Mouse (Mus musculus) intestine, embryonic 14.5 days (tissue): Measurements from ENCODE around the gene Kif22. TPM values are rescaled to one million over a fixed set of nuclear protein-coding genes. Genes with fewer than 3 reads are reported as not detected.
A peak's percentile ranks its signal among the peaks of the same experiment; 100 is the strongest.

Source experiments
- ATAC-seq: fragments of 200-750 bp; cut with Nextera tagmentation; replicated peaks from 2 replicates; pipeline ENCODE4 v1.8.0; 2017; ENCODE audit warnings: low read depth, moderate number of reproducible peaks, moderate TSS enrichment, moderate library complexity; ENCODE audit not compliant: low FRiP score, low TSS enrichment
- DNase-seq: peaks from one replicate; pipeline ENCODE4 v3.0.0-alpha.2; 2018; ENCODE audit warnings: low spot score
- H3K27ac ChIP-seq: fragments of 300-500 bp; sonication (generic); 2 replicates; pipeline ENCODE4 v1.5.1; 2014; ENCODE audit warnings: low read depth, mild to moderate bottlenecking, control low read depth
- H3K27me3 ChIP-seq: fragments of 300-500 bp; sonication (generic); replicated peaks from 2 replicates; pipeline ENCODE4 v1.6.1; 2014; ENCODE audit warnings: low read length, control low read depth; ENCODE audit not compliant: control insufficient read depth, insufficient read depth
- H3K36me3 ChIP-seq: fragments of 300-500 bp; sonication (generic); 2 replicates; pipeline ENCODE4 v1.6.1; 2014; ENCODE audit warnings: low read length, control low read depth; ENCODE audit not compliant: control insufficient read depth, insufficient read depth
- H3K4me1 ChIP-seq: fragments of 300-500 bp; sonication (generic); replicated peaks from 2 replicates; pipeline ENCODE4 v1.6.1; 2014; ENCODE audit warnings: low read length, control low read depth, mixed read lengths; ENCODE audit not compliant: control insufficient read depth, insufficient read depth
- H3K4me2 ChIP-seq: fragments of 300-500 bp; sonication (generic); 2 replicates; pipeline ENCODE4 v1.6.1; 2014; ENCODE audit warnings: low read length
- H3K4me3 ChIP-seq: fragments of 300-500 bp; sonication (generic); 2 replicates; pipeline ENCODE4 v1.5.1; 2014; ENCODE audit warnings: low read depth, low read length, control low read depth, mixed read lengths
- H3K9ac ChIP-seq: fragments of 300-500 bp; sonication (generic); 2 replicates; pipeline ENCODE4 v1.6.1; 2014; ENCODE audit warnings: mild to moderate bottlenecking, low read length
- H3K9me3 ChIP-seq: fragments of 300-500 bp; sonication (generic); 2 replicates; pipeline ENCODE4 v1.6.1; 2016; ENCODE audit warnings: low read length, control low read depth; ENCODE audit not compliant: control insufficient read depth
- WGBS: fragments of 180-500 bp; shearing (Covaris S2); extraction: QIAGEN DNeasy Blood & Tissue Kit; methylation state at CpG from one replicate; pipeline ENCODE4 v1.1.7; 2014; 5-methylcytosine and 5-hydroxymethylcytosine counted together
- polyA plus RNA-seq: library from polyadenylated mRNA; unstranded; fragments of >200 nt; fragmentation: Nextera tagmentation; extraction: Ambion mirVana; gene quantifications from 2 replicates; pipeline ENCODE4 v1.2.1, GENCODE M21; 2014

Kif22 gene
- polyA plus RNA-seq, 1 experiment from 2014 or later: 115 TPM

DNA sequence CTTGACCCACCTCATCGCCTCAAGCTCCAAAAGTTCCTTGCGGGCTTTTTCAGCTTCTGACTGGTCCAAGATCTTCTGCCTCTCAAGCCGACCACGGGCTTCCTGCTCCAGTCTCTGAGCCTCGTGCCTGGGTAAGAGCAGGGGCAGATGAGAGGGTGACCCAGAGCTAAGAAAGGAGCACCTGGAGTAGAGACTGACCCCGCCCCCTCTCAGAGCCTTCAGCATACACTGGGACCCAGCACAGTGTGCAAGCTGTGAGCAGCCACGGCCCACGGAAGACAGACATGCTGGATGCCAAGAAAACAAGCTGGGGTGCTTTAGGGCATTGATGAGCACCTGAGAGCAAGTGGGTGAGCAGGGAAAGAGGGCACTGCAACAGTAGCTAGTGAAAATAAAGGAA is 53.5 kb downstream of the Kif22 start:
- H3K4me1 ChIP-seq: no peaks in the 10 kb centered on the region

DNA sequence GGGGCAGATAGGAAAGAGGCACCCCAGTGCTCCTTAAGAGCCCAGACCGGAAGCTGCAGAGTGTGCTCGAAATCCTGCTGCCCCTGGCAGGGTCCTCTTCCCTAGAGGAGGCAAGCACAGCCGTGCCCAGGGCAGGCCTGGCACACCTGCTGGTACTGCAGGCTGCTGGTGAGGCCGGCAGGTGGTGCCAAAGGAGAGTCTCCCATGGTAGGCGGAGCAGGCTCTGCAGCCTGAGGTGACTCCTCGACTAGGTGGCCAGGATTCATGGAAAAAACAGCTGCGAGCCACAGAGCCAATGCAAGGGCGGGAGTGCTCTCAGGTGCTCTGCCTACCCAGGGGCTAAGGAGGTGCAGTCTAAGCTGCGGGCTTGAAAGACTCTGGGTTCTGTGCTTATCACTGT is 56.0 kb downstream of the Kif22 start:
- no peak overlapping the region for H3K4me3 ChIP-seq
- DNase-seq (peak; percentile 54), ATAC-seq (peak; percentile 62; the same call in 1 of the 2 replicates)
- no peaks in the 10 kb centered on the region for H3K27me3 ChIP-seq
- H3K36me3 ChIP-seq: 0 out of 2 replicates have a peak, but pooled peaks cover under 1% of the 10 kb centered on the region
- H3K9ac ChIP-seq: no peak overlapping the region
- no peak overlapping the region for H3K4me2 ChIP-seq
- H3K9me3 ChIP-seq: no peaks in the 10 kb centered on the region
- no peaks in the 10 kb centered on the region for H3K4me1 ChIP-seq
- no peak overlapping the region for H3K27ac ChIP-seq
- 47% methylated on average over 9 of the region's 9 CpGs for WGBS

More for the DNA sequence above, 53.5 kb downstream of the Kif22 start:
- no peak for DNase-seq
- Histone ChIP-seq H3K4me3 (no peak overlapping the region), H3K9me3 (no peaks in the 10 kb centered on the region), H3K27me3 (no peaks in the 10 kb centered on the region), H3K9ac (no peak overlapping the region), H3K27ac (no peak overlapping the region), H3K4me2 (no peak overlapping the region), H3K36me3 (no peaks in the 10 kb centered on the region)
- WGBS: 62% methylated on average over 8 of the region's 8 CpGs
- ATAC-seq: no peak

DNA sequence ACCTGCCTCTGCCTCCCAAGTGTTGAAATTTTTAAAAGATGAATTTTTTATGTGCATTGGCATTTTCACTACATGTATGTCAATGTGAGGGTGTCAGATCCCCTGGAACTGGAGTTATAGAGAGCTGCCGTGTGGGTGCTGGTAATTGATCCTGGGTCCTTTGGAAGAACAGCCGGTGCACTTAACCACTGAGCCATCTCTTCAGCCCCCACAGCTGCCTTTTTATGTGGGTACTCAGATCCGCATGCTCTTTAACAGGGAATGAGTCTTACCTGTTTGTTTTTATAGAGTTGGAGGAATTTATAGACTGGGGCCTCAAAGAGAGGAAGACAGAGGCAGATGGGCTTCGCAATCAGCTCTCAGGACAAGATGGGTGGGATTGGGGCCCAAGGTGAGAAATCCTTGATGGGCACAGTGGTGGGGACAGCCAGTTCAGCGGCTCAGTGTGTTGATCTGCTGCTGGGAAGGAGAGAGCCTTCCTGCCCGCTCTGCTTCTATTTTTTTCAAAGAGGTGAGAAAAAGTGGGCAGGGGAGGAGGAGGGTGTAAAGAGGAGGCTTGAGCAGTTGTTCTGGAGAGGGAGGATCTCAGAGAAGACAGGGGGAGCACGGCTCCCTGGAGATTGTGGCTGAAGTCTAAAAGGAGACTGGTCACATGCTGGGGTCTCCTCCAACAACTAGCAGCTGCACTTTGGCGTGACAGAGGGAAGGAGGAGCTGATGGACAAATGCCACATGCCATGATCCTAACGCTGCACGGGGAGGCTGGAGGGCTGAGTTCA is 57.4 kb downstream of the Kif22 start:
- ATAC-seq (no peak), DNase-seq (no peak)
- Histone ChIP-seq H3K4me1 (no peaks in the 10 kb centered on the region), H3K36me3 (peaks cover 13% of the 10 kb centered on the region), H3K27me3 (no peaks in the 10 kb centered on the region), H3K27ac (no peak overlapping the region), H3K9ac (no peak overlapping the region), H3K4me2 (no peak overlapping the region), H3K4me3 (no peak overlapping the region), H3K9me3 (no peaks in the 10 kb centered on the region)
- WGBS: 38% methylated on average over 10 of the region's 10 CpGs

DNA sequence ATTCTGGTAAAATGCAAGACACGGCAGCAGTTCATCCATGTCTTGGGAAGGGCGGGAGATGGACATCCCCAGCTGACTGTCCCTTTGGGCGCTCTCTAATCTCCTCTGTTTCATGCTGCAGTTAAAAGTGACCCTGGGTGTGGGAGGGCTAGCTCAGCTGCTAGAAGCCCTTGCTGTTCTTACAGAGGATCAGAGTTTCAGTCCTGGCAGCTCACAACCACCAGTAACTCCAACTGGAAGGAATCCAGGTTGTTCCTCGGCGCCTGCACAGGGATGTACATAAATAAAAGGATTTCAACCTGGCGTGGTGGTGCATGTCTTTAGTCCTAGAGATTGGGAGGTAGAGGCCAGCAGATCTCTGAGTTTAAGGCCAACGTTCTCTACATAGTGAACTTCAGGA is 59.2 kb downstream of the Kif22 start:
- H3K4me3 ChIP-seq: no peak overlapping the region
- peaks cover 31% of the 10 kb centered on the region for H3K36me3 ChIP-seq
- ATAC-seq (no peak), DNase-seq (no peak)
- 71% methylated on average over 7 of the region's 7 CpGs for WGBS
- no peak overlapping the region for H3K27ac ChIP-seq
- no peak overlapping the region for H3K4me2 ChIP-seq
- H3K9ac ChIP-seq: no peak overlapping the region
- H3K27me3 ChIP-seq: no peaks in the 10 kb centered on the region
- no peaks in the 10 kb centered on the region for H3K4me1 ChIP-seq
- no peaks in the 10 kb centered on the region for H3K9me3 ChIP-seq

DNA sequence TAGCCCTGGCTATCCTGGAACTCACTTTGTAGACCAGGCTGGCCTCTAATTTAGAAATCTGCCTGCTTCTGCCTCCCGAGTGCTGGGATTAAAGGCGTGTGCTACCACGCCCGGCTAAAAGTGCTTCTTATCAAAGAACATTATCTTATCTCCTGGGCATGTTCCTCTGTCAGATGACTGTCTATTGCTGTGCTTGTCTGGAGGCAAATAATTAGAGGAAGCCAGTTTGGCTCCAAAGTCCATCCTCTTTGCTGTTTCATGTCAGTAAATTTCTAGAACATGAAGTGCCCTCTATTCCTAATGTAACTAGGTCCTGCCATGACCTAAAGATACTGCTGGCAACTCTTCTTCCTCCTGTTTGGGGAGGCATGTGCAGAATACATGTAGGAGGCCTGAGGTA is 60.2 kb downstream of the Kif22 start:
- Histone ChIP-seq H3K4me3 (no peak overlapping the region), H3K9me3 (no peaks in the 10 kb centered on the region), H3K4me1 (0 out of 2 replicates have a peak, but pooled peaks cover 3% of the 10 kb centered on the region), H3K36me3 (peaks cover 35% of the 10 kb centered on the region), H3K9ac (no peak overlapping the region), H3K27me3 (no peaks in the 10 kb centered on the region), H3K4me2 (no peak overlapping the region), H3K27ac (no peak overlapping the region)
- no peak for ATAC-seq
- WGBS: 78% methylated on average over 4 of the region's 4 CpGs
- no peak for DNase-seq

DNA sequence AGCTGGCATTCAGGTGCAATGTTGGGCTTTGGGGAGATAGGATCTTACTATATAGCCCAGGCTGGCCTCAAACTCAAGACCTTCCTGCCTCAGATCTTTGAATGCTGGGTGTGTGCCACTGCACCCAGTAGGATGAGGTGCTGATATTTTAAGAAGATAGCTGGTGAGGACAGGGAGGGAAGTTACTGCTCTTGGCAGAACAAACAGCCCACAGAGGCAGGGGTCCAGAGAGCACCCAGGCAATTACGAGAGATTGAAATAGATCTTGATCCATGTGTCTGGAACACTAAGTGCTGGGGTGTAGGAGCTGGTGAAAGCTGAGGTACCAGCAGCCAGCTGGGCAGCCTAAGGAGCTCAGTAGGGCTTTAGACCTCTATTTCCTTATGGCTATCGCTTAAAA is 60.7 kb downstream of the Kif22 start:
- Histone ChIP-seq H3K27ac (no peak overlapping the region), H3K4me2 (no peak overlapping the region), H3K9me3 (no peaks in the 10 kb centered on the region), H3K4me1 (0 out of 2 replicates have a peak, but pooled peaks cover 5% of the 10 kb centered on the region), H3K4me3 (no peak overlapping the region), H3K36me3 (peaks cover 35% of the 10 kb centered on the region), H3K27me3 (no peaks in the 10 kb centered on the region), H3K9ac (no peak overlapping the region)
- DNase-seq (no peak), ATAC-seq (no peak)
- 79% methylated on average over 2 of the region's 2 CpGs for WGBS

DNA sequence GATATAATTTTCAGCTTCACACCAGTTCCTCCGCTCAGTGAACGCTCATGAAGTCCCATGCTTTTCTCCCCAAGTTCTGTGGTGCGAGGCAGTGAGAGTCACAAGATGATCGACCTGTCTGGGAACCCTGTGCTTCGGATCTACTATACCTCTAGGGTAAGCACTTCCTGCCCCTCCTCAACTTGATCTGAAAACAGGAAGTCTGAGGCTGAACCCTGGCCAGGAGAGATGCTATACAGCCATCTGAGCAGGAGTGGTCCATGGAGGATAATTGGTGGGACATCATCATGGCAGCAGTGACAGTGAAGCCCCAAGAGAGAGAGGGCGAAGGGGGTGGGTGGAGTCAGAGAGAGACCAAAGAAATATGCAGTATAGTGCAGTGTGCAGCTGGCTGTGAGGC is 63.4 kb downstream of the Kif22 start:
- no peak overlapping the region for H3K9ac ChIP-seq
- H3K36me3 ChIP-seq: peaks cover 35% of the 10 kb centered on the region
- H3K9me3 ChIP-seq: no peaks in the 10 kb centered on the region
- DNase-seq (no peak), ATAC-seq (no peak)
- H3K27ac ChIP-seq: no peak overlapping the region
- H3K4me3 ChIP-seq: no peak overlapping the region
- 87% methylated on average over 6 of the region's 6 CpGs for WGBS
- H3K4me2 ChIP-seq: no peak overlapping the region
- 0 out of 2 replicates have a peak, but pooled peaks cover 5% of the 10 kb centered on the region for H3K4me1 ChIP-seq
- no peaks in the 10 kb centered on the region for H3K27me3 ChIP-seq
